Mouse (Mus musculus): ENCODE data around the gene Pax5. TPM values are rescaled to one million over a fixed set of nuclear protein-coding genes. Genes with fewer than 3 reads are reported as not detected.

Gene Pax5
- polyA plus RNA-seq, 1 experiment from 2014 or later: 0.54 TPM

DNA sequence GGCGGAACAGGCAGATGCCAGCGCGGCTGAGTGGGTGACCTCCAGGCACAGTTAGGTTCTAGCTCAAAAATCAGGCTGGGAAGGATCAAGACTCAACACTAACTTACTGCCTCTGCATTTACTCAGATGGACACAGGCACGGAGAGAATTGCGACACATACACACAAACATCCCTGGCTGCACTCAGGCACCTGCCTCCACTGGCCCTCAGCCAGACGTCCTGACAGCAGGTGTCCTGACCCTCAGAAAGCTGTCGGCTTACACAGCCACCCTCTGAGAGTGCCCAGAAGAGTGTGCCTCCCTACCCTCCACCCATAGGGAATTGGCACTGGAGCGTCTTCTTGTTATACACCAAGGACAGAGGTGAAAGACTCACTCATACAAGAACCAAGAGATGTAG is 108.9 kb downstream of the Pax5 start:
- Histone ChIP-seq H3K27me3 (ENCODE audit: control insufficient read depth, insufficient read depth, low read depth, low read length) (no peaks in the 10 kb centered on the region), H3K36me3 (ENCODE audit: control insufficient read depth, insufficient read depth) (no peaks in the 10 kb centered on the region), H3K27ac (ENCODE audit: low read length) (no peak overlapping the region), H3K9ac (ENCODE audit: low read depth, low read length) (no peak overlapping the region), H3K4me2 (ENCODE audit: low read depth, low read length) (no peak overlapping the region), H3K9me3 (replicated peaks; ENCODE audit: control insufficient read depth, low read length) (no peaks in the 10 kb centered on the region), H3K4me1 (ENCODE audit: control insufficient read depth, low read depth, low read length) (no peaks in the 10 kb centered on the region), H3K4me3 (ENCODE audit: low read depth, low read length) (no peak overlapping the region)
- ATAC-seq (ENCODE audit: low read depth): no peak
- 63% methylated on average over 8 of the region's 8 CpGs for WGBS (ENCODE audit: insufficient replicate concordance)

DNA sequence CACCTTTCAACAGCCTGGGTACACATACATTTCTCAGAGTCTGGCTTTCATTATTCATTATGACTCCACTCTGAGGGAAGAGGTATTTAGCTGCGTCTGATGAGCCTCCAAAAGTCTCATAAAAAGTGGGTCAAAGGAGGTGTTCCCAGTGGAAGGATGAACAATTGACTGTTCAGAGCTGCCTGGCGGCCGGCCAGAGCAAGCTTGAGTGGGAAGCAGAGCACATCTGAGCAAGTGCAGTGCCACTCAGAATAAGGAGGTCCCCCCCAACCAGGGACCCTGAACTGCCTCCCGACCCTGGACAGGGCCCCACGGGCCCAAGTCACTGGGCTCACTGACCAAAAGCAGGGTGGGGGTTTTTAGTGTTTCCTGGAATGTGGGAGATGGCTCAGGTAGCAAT is 109.4 kb downstream of the Pax5 start:
- WGBS (ENCODE audit: insufficient replicate concordance): 50% methylated on average over 5 of the region's 5 CpGs
- no peak for ATAC-seq (ENCODE audit: low read depth)

DNA sequence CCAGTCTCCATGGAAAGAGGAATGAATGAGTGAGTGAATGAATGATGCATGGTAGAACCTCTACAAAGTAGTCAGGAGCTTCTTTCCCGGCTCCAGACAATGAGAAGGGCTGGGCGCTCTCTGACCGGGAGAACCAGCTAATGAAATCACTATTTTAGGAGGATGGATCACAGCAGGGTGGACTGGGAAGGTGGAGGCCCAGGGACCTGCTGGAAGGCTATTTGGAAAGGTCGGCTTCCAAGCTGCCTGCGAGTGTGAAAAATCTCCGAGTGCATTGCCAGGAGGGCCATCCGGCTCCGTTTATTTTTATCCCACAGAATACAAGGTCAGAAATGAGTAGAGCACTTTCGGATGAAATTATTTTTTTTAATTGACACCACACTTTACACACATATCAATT is 112.3 kb downstream of the Pax5 start:
- Histone ChIP-seq H3K9me3 (replicated peaks; ENCODE audit: control insufficient read depth, low read length) (no peaks in the 10 kb centered on the region), H3K27me3 (ENCODE audit: control insufficient read depth, insufficient read depth, low read depth, low read length) (no peaks in the 10 kb centered on the region), H3K4me1 (ENCODE audit: control insufficient read depth, low read depth, low read length) (no peaks in the 10 kb centered on the region), H3K4me3 (ENCODE audit: low read depth, low read length) (no peak overlapping the region), H3K9ac (ENCODE audit: low read depth, low read length) (no peak overlapping the region), H3K4me2 (ENCODE audit: low read depth, low read length) (no peak overlapping the region), H3K36me3 (ENCODE audit: control insufficient read depth, insufficient read depth) (no peaks in the 10 kb centered on the region), H3K27ac (ENCODE audit: low read length) (no peak overlapping the region)
- no peak for ATAC-seq (ENCODE audit: low read depth)
- 64% methylated on average over 9 of the region's 9 CpGs for WGBS (ENCODE audit: insufficient replicate concordance)

More for the DNA sequence above, 109.4 kb downstream of the Pax5 start:
- Histone ChIP-seq H3K4me2 (ENCODE audit: low read depth, low read length) (no peak overlapping the region), H3K27ac (ENCODE audit: low read length) (no peak overlapping the region), H3K9ac (ENCODE audit: low read depth, low read length) (no peak overlapping the region), H3K4me3 (ENCODE audit: low read depth, low read length) (no peak overlapping the region), H3K36me3 (ENCODE audit: control insufficient read depth, insufficient read depth) (no peaks in the 10 kb centered on the region), H3K27me3 (ENCODE audit: control insufficient read depth, insufficient read depth, low read depth, low read length) (no peaks in the 10 kb centered on the region), H3K4me1 (ENCODE audit: control insufficient read depth, low read depth, low read length) (no peaks in the 10 kb centered on the region), H3K9me3 (replicated peaks; ENCODE audit: control insufficient read depth, low read length) (no peaks in the 10 kb centered on the region)

DNA sequence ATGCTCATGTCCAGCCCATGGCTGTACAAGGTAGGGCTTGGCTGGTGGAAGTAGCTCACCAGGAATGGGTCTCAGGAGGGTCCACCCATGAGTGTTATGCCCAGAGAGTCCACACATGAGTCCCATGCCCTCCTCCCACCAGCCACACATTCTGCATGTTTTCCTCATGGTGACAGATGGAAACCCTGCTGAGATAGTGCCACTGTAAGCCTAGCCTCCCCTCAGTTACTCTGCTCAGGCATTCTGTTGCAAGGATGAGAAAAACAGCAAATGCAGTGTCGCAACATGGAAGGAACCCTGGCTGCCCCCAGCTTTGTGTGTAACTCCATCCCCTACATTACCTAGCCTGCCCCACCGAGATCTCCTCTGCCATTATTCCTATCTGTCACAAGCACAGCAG is 117.2 kb downstream of the Pax5 start:
- 70% methylated on average over 2 of the region's 2 CpGs for WGBS (ENCODE audit: insufficient replicate concordance)
- no peaks in the 10 kb centered on the region for H3K4me1 ChIP-seq (ENCODE audit: control insufficient read depth, low read depth, low read length)
- no peaks in the 10 kb centered on the region for H3K27me3 ChIP-seq (ENCODE audit: control insufficient read depth, insufficient read depth, low read depth, low read length)
- ATAC-seq (ENCODE audit: low read depth): no peak
- H3K4me2 ChIP-seq (ENCODE audit: low read depth, low read length): no peak overlapping the region
- no peak overlapping the region for H3K9ac ChIP-seq (ENCODE audit: low read depth, low read length)
- no peak overlapping the region for H3K27ac ChIP-seq (ENCODE audit: low read length)
- H3K36me3 ChIP-seq (ENCODE audit: control insufficient read depth, insufficient read depth): no peaks in the 10 kb centered on the region
- no peaks in the 10 kb centered on the region for H3K9me3 ChIP-seq (replicated peaks; ENCODE audit: control insufficient read depth, low read length)
- no peak overlapping the region for H3K4me3 ChIP-seq (ENCODE audit: low read depth, low read length)

DNA sequence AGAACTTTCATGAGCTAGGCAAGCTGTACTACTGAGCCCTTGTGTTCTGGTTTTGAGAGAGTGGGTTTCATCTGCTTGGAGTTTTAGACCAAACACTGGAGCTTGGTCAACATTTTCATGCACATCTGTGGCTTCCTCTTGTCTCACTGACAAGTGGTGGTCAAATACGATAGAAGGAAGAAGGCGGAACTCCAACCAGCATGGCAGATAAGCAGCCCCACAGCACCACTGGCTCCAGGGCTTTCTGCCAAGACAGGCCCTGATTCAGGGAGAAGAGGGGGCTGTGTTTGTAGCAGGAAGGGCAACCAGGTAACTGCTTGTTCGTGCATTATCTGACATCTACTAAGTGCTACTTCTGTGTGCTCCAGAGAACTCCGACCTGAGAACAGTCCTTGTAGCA is 127.6 kb downstream of the Pax5 start:
- H3K27ac ChIP-seq (ENCODE audit: low read length): no peak overlapping the region
- H3K4me1 ChIP-seq (ENCODE audit: control insufficient read depth, low read depth, low read length): no peaks in the 10 kb centered on the region
- ATAC-seq (ENCODE audit: low read depth): no peak
- H3K9ac ChIP-seq (ENCODE audit: low read depth, low read length): no peak overlapping the region
- no peak overlapping the region for H3K4me2 ChIP-seq (ENCODE audit: low read depth, low read length)
- WGBS (ENCODE audit: insufficient replicate concordance): 30% methylated on average over 4 of the region's 4 CpGs
- H3K9me3 ChIP-seq (replicated peaks; ENCODE audit: control insufficient read depth, low read length): no peaks in the 10 kb centered on the region
- no peak overlapping the region for H3K4me3 ChIP-seq (ENCODE audit: low read depth, low read length)
- H3K27me3 ChIP-seq (ENCODE audit: control insufficient read depth, insufficient read depth, low read depth, low read length): no peaks in the 10 kb centered on the region
- no peaks in the 10 kb centered on the region for H3K36me3 ChIP-seq (ENCODE audit: control insufficient read depth, insufficient read depth)

DNA sequence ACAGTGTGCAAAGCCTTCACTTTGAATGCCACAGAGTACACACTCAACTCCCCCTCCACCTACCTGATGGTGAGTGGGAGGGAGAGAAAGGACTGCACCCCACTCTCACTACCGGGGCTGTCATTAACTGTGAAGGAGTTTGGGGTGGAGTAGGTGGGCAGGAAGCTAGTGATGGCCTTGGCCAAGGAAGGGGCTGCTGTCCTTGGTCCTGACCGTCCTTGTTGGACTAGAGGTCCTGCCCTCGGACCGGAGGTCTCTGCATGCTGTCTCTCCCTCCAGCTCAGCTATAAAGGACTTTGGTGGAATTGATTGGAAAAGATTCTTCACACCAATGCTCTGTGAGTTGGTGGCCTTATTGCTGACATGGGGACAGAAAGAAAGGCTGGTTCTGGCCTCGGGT is 131.7 kb downstream of the Pax5 start:
- Histone ChIP-seq H3K36me3 (ENCODE audit: control insufficient read depth, insufficient read depth) (no peaks in the 10 kb centered on the region), H3K9me3 (replicated peaks; ENCODE audit: control insufficient read depth, low read length) (no peaks in the 10 kb centered on the region), H3K4me3 (ENCODE audit: low read depth, low read length) (no peak overlapping the region), H3K4me1 (ENCODE audit: control insufficient read depth, low read depth, low read length) (no peaks in the 10 kb centered on the region), H3K9ac (ENCODE audit: low read depth, low read length) (no peak overlapping the region), H3K27ac (ENCODE audit: low read length) (no peak overlapping the region), H3K27me3 (ENCODE audit: control insufficient read depth, insufficient read depth, low read depth, low read length) (no peaks in the 10 kb centered on the region), H3K4me2 (ENCODE audit: low read depth, low read length) (no peak overlapping the region)
- WGBS (ENCODE audit: insufficient replicate concordance): 27% methylated on average over 5 of the region's 5 CpGs
- ATAC-seq (ENCODE audit: low read depth): no peak

DNA sequence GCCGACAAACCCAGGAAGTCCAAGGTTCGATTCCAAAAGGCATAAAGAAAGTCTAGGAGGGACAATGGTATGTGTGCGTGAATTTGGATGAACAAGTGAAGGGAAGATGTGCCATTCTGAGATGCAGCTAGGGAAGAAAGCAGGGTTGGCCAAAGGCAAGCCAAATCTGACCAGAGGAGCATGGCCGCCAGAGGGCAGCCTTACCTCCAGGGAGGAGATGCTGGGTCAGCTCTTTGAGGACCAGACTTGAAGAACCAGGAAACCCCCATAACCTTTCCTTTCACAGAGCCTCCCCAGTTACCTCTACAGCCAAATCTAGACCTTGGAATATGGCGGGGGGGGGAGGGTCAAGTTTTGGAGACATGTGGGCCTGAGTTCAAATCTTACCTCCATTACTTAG is 133.0 kb downstream of the Pax5 start:
- no peak overlapping the region for H3K27ac ChIP-seq (ENCODE audit: low read length)
- no peak overlapping the region for H3K4me3 ChIP-seq (ENCODE audit: low read depth, low read length)
- H3K27me3 ChIP-seq (ENCODE audit: control insufficient read depth, insufficient read depth, low read depth, low read length): no peaks in the 10 kb centered on the region
- no peaks in the 10 kb centered on the region for H3K36me3 ChIP-seq (ENCODE audit: control insufficient read depth, insufficient read depth)
- H3K4me1 ChIP-seq (ENCODE audit: control insufficient read depth, low read depth, low read length): no peaks in the 10 kb centered on the region
- no peak for ATAC-seq (ENCODE audit: low read depth)
- no peak overlapping the region for H3K4me2 ChIP-seq (ENCODE audit: low read depth, low read length)
- no peaks in the 10 kb centered on the region for H3K9me3 ChIP-seq (replicated peaks; ENCODE audit: control insufficient read depth, low read length)
- 35% methylated on average over 5 of the region's 5 CpGs for WGBS (ENCODE audit: insufficient replicate concordance)
- H3K9ac ChIP-seq (ENCODE audit: low read depth, low read length): no peak overlapping the region

DNA sequence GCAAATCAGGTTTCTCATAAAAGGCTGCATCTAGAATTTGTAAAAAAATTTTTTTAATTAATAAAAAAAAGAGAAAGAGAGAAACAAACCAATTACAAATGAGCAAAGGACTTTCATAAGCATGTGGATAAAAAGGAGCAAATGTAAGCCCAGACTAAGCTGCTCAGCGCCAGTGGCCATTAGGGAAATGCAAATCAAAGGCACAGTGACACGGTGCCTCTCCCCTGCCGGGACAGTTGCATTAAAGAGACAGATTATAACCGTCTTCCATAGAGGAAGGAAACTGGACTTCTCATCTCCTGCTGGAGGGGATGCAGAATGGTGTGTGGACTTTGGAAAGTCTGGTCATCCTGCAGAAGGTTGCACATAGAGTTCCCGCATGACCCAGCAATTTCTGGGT is 133.5 kb downstream of the Pax5 start:
- H3K36me3 ChIP-seq (ENCODE audit: control insufficient read depth, insufficient read depth): no peaks in the 10 kb centered on the region
- H3K4me1 ChIP-seq (ENCODE audit: control insufficient read depth, low read depth, low read length): no peaks in the 10 kb centered on the region
- H3K4me3 ChIP-seq (ENCODE audit: low read depth, low read length): no peak overlapping the region
- H3K27me3 ChIP-seq (ENCODE audit: control insufficient read depth, insufficient read depth, low read depth, low read length): no peaks in the 10 kb centered on the region
- no peak overlapping the region for H3K27ac ChIP-seq (ENCODE audit: low read length)
- 36% methylated on average over 5 of the region's 5 CpGs for WGBS (ENCODE audit: insufficient replicate concordance)
- H3K4me2 ChIP-seq (ENCODE audit: low read depth, low read length): no peak overlapping the region
- H3K9me3 ChIP-seq (replicated peaks; ENCODE audit: control insufficient read depth, low read length): no peaks in the 10 kb centered on the region
- no peak overlapping the region for H3K9ac ChIP-seq (ENCODE audit: low read depth, low read length)
- no peak for ATAC-seq (ENCODE audit: low read depth)

DNA sequence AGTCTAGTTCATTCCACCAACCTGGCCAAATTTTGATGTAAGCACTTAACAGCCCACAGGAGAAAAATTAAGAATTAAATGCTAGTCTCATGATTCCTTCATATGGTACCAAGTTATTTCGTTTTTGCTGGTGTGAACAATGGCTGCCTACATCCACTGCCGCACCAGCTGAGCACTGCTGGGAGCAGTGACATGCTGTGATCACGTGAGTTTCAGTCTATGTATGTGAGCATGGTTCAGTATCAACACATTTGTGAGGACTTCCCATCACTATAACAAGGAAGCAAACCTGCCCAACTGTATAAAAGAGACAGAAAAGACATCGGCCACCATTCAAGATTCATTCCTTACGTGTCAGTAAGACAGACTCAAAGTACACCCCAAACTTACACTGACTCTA is 137.3 kb downstream of the Pax5 start:
- ATAC-seq (ENCODE audit: low read depth): no peak
- H3K27me3 ChIP-seq (ENCODE audit: control insufficient read depth, insufficient read depth, low read depth, low read length): no peaks in the 10 kb centered on the region
- no peak overlapping the region for H3K9ac ChIP-seq (ENCODE audit: low read depth, low read length)
- no peak overlapping the region for H3K27ac ChIP-seq (ENCODE audit: low read length)
- H3K9me3 ChIP-seq (replicated peaks; ENCODE audit: control insufficient read depth, low read length): no peaks in the 10 kb centered on the region
- no peaks in the 10 kb centered on the region for H3K36me3 ChIP-seq (ENCODE audit: control insufficient read depth, insufficient read depth)
- 56% methylated on average over 5 of the region's 5 CpGs for WGBS (ENCODE audit: insufficient replicate concordance)
- no peak overlapping the region for H3K4me3 ChIP-seq (ENCODE audit: low read depth, low read length)
- no peak overlapping the region for H3K4me2 ChIP-seq (ENCODE audit: low read depth, low read length)
- H3K4me1 ChIP-seq (ENCODE audit: control insufficient read depth, low read depth, low read length): no peaks in the 10 kb centered on the region

DNA sequence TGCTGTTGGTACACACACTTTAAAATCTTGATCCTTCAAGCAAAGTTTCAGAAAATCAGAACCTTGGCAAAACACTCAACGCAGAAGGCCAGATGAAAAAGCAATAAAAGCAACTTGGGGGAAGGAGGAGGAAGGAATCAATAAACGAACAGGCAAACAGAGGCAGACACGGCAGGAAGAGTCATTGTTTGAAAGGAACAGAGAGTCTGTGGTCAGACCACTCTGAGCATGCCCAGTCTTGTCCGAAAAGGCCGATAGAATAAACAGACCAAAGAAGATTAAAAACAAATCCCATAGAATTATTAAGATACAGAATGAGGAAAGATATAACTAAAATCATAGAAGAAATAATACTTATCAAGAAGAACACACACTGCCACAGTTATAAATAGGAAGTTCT is 137.9 kb downstream of the Pax5 start:
- Histone ChIP-seq H3K27me3 (ENCODE audit: control insufficient read depth, insufficient read depth, low read depth, low read length) (no peaks in the 10 kb centered on the region), H3K36me3 (ENCODE audit: control insufficient read depth, insufficient read depth) (no peaks in the 10 kb centered on the region), H3K9ac (ENCODE audit: low read depth, low read length) (no peak overlapping the region), H3K27ac (ENCODE audit: low read length) (no peak overlapping the region), H3K4me2 (ENCODE audit: low read depth, low read length) (no peak overlapping the region), H3K4me1 (ENCODE audit: control insufficient read depth, low read depth, low read length) (no peaks in the 10 kb centered on the region), H3K4me3 (ENCODE audit: low read depth, low read length) (no peak overlapping the region), H3K9me3 (replicated peaks; ENCODE audit: control insufficient read depth, low read length) (no peaks in the 10 kb centered on the region)
- WGBS (ENCODE audit: insufficient replicate concordance): 19% methylated on average over 5 of the region's 5 CpGs
- no peak for ATAC-seq (ENCODE audit: low read depth)
